Mouse (Mus musculus) lung, postnatal 0 days (tissue): ENCODE measurements around the gene Mta1.

Experiments used
- CTCF ChIP-seq: IDR thresholded peaks from 2 replicates; pipeline ENCODE4 v1.5.1; 2016; ENCODE audit warnings: antibody characterized with exemption, mild to moderate bottlenecking
- EP300 ChIP-seq: IDR thresholded peaks from 2 replicates; pipeline ENCODE4 v1.6.1; 2016; ENCODE audit warnings: antibody characterized with exemption, mild to moderate bottlenecking, control low read depth

DNA sequence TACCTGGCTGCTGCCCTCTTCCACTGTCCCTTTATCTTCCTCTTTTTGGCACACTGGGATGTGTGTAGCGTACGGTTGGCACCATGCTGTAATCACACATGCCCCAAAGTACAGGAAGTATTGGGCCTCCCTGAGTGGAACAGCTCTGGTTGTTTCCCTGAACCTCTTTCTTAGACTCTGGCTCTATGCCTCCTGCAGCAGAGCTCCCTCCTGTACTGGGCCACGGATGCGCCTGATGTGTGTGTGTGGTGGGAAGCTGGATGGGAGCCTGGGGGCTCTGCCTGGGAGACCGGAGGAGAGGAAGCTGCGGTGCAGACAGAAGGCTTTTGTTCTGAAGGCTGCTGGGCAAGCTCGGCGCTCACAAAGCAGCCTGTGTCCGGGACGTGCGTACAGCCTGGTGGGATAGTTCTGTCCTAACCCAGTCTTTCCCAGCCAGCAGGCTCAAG, 65.5 kb downstream of the Mta1 start:
- TF ChIP-seq CTCF = no peak
- TF ChIP-seq EP300 = no peak
